Mouse (Mus musculus): ENCODE measurements around the gene Nfil3.

Nfil3 gene

GRCm38 (mm10) chr13:52980951-52981421 is at the start of gene Nfil3:
Nfil3 (minus strand) TSS chr13:52981073.
- DNase-seq: peak; percentile 72 to 75

GRCm38 (mm10) chr13:53024285-53024684 is 43.4 kb upstream of the Nfil3 start:
- DNase-seq: no peak

- no peak for DNase-seq
Observed at GRCm38 (mm10) chr13:53020282-53020681, 39.4 kb upstream of the Nfil3 start.

- peak in 1 of 2 experiments; percentile 34 for DNase-seq
Observed at GRCm38 (mm10) chr13:53019532-53019931, 38.7 kb upstream of the Nfil3 start.

- DNase-seq: no peak
Observed at GRCm38 (mm10) chr13:53018976-53019375, 38.1 kb upstream of the Nfil3 start.

- no peak for DNase-seq
Observed at GRCm38 (mm10) chr13:53017983-53018382, 37.1 kb upstream of the Nfil3 start.

- no peak for DNase-seq
Observed at GRCm38 (mm10) chr13:53017117-53017516, 36.2 kb upstream of the Nfil3 start.

- no peak for DNase-seq
Observed at GRCm38 (mm10) chr13:53011426-53011825, 30.6 kb upstream of the Nfil3 start.

GRCm38 (mm10) chr13:53008489-53009184 is 27.8 kb upstream of the Nfil3 start:
- DNase-seq: peak; percentile 31 to 67

GRCm38 (mm10) chr13:53007781-53008180 is 26.9 kb upstream of the Nfil3 start:
- DNase-seq: no peak

GRCm38 (mm10) chr13:53003286-53003685 is 22.4 kb upstream of the Nfil3 start:
- peak; percentile 26 to 51 for DNase-seq

- DNase-seq: no peak
Observed at GRCm38 (mm10) chr13:53001511-53001935, 20.6 kb upstream of the Nfil3 start.

- no peak for DNase-seq
Observed at GRCm38 (mm10) chr13:53000481-53000880, 19.6 kb upstream of the Nfil3 start.

GRCm38 (mm10) chr13:52998541-52998940 is 17.7 kb upstream of the Nfil3 start:
- no peak for DNase-seq

- no peak for DNase-seq
Observed at GRCm38 (mm10) chr13:52997806-52998205, 16.9 kb upstream of the Nfil3 start.

- DNase-seq: no peak
Observed at GRCm38 (mm10) chr13:52996201-52996600, 15.3 kb upstream of the Nfil3 start.

- no peak for DNase-seq
Observed at GRCm38 (mm10) chr13:52994197-52994881, 13.5 kb upstream of the Nfil3 start.

GRCm38 (mm10) chr13:52990139-52990538 is 9.3 kb upstream of the Nfil3 start:
- DNase-seq: no peak

GRCm38 (mm10) chr13:52989005-52989404 is 8.1 kb upstream of the Nfil3 start:
- no peak for DNase-seq

- DNase-seq: no peak
Observed at GRCm38 (mm10) chr13:52987880-52988279, 7.0 kb upstream of the Nfil3 start.

GRCm38 (mm10) chr13:52986215-52986780 is 5.4 kb upstream of the Nfil3 start:
- DNase-seq: no peak

- no peak for DNase-seq
Observed at GRCm38 (mm10) chr13:52985508-52986214, 4.8 kb upstream of the Nfil3 start.

GRCm38 (mm10) chr13:52982703-52983102 is 1.8 kb upstream of the Nfil3 start:
- peak; percentile 79 to 94 for DNase-seq
